Mouse (Mus musculus) limb, embryonic 11.5 days (tissue): Measurements from ENCODE around the gene Plxdc1. TPM values are rescaled to one million over a fixed set of nuclear protein-coding genes. Genes with fewer than 3 reads are reported as not detected.

Experiments
- ATAC-seq: fragments of 200-750 bp; cut with Nextera tagmentation; 2 replicates; pipeline ENCODE4 v1.8.0; 2017; ENCODE audit warnings: low read depth; ENCODE audit not compliant: insufficient number of reproducible peaks, low FRiP score, low TSS enrichment
- DNase-seq: peaks from one replicate; pipeline ENCODE4 v3.0.0-alpha.2; 2015; ENCODE audit warnings: low spot score
- H3K27ac ChIP-seq: fragments of 300-500 bp; sonication (generic); replicated peaks from 2 replicates; pipeline ENCODE4 v1.5.1; 2014; ENCODE audit warnings: low read depth, mild to moderate bottlenecking, low read length
- H3K27me3 ChIP-seq: fragments of 300-500 bp; sonication (generic); 2 replicates; pipeline ENCODE4 v1.6.1; 2014; ENCODE audit warnings: mild to moderate bottlenecking, low read length, mixed read lengths; ENCODE audit not compliant: control insufficient read depth, insufficient read depth
- H3K36me3 ChIP-seq: fragments of 300-500 bp; sonication (generic); 2 replicates; pipeline ENCODE4 v1.6.1; 2014; ENCODE audit warnings: mild to moderate bottlenecking, low read length, moderate library complexity, mixed read lengths; ENCODE audit not compliant: control insufficient read depth, insufficient read depth
- H3K4me1 ChIP-seq: fragments of 300-500 bp; sonication (generic); 2 replicates; pipeline ENCODE4 v1.6.1; 2014; ENCODE audit warnings: low read length, mixed read lengths; ENCODE audit not compliant: control insufficient read depth, insufficient read depth
- H3K4me2 ChIP-seq: fragments of 300-500 bp; sonication (generic); 2 replicates; pipeline ENCODE4 v1.6.1; 2014; ENCODE audit warnings: low read depth, mild to moderate bottlenecking, moderate library complexity; ENCODE audit not compliant: severe bottlenecking
- H3K4me3 ChIP-seq: fragments of 300-500 bp; sonication (generic); 2 replicates; pipeline ENCODE4 v1.5.1; 2014; ENCODE audit warnings: low read depth, low read length
- H3K9ac ChIP-seq: fragments of 300-500 bp; sonication (generic); 2 replicates; pipeline ENCODE4 v1.6.1; 2014; ENCODE audit warnings: mild to moderate bottlenecking, low read length
- H3K9me3 ChIP-seq: fragments of 300-500 bp; sonication (generic); 2 replicates; pipeline ENCODE4 v1.6.1; 2016; ENCODE audit warnings: low read length; ENCODE audit not compliant: control insufficient read depth
- WGBS: fragments of 180-500 bp; shearing (Covaris S2); extraction: QIAGEN DNeasy Blood & Tissue Kit; methylation state at CpG from one replicate; pipeline ENCODE4 v1.1.7; 2014; 5-methylcytosine and 5-hydroxymethylcytosine counted together
- polyA plus RNA-seq: library from polyadenylated mRNA; unstranded; fragments of >200 nt; fragmentation: Nextera tagmentation; extraction: Ambion mirVana; gene quantifications from 2 replicates; pipeline ENCODE4 v1.2.1, GENCODE M21; 2014

Plxdc1 gene
- polyA plus RNA-seq, 1 experiment from 2014 or later: 0.15 TPM

GRCm38 (mm10) chr11:97901806-97902205, 84.4 kb downstream of the Plxdc1 start:
- ATAC-seq: no peak
- Histone ChIP-seq H3K36me3 (no peaks in the 10 kb centered on the region), H3K27me3 (no peaks in the 10 kb centered on the region), H3K9ac (no peak overlapping the region), H3K4me1 (no peaks in the 10 kb centered on the region), H3K9me3 (no peaks in the 10 kb centered on the region), H3K4me3 (no peak overlapping the region), H3K27ac (no peak overlapping the region), H3K4me2 (no peak overlapping the region)
- 85% methylated on average over 6 of the region's 6 CpGs for WGBS
- DNase-seq: no peak

GRCm38 (mm10) chr11:97899822-97900221, 86.4 kb downstream of the Plxdc1 start:
- WGBS: 7% methylated on average over 2 of the region's 2 CpGs
- 0 out of 2 replicates have a peak, but pooled peaks have one; percentile 62 for ATAC-seq
- DNase-seq: peak; percentile 90
- Histone ChIP-seq H3K36me3 (no peaks in the 10 kb centered on the region), H3K27me3 (no peaks in the 10 kb centered on the region), H3K4me2 (no peak overlapping the region), H3K4me3 (no peak overlapping the region), H3K27ac (no peak overlapping the region), H3K9ac (no peak overlapping the region), H3K4me1 (no peaks in the 10 kb centered on the region), H3K9me3 (no peaks in the 10 kb centered on the region)

GRCm38 (mm10) chr11:97897568-97898185, 88.6 kb downstream of the Plxdc1 start:
- H3K27ac ChIP-seq: no peak overlapping the region
- H3K9me3 ChIP-seq: no peaks in the 10 kb centered on the region
- DNase-seq (no peak), ATAC-seq (no peak)
- no peaks in the 10 kb centered on the region for H3K27me3 ChIP-seq
- H3K36me3 ChIP-seq: no peaks in the 10 kb centered on the region
- WGBS: 69% methylated on average over 3 of the region's 3 CpGs
- H3K9ac ChIP-seq: no peak overlapping the region
- no peaks in the 10 kb centered on the region for H3K4me1 ChIP-seq
- H3K4me3 ChIP-seq: no peak overlapping the region
- H3K4me2 ChIP-seq: no peak overlapping the region

GRCm38 (mm10) chr11:97896655-97897054, 89.6 kb downstream of the Plxdc1 start:
- Histone ChIP-seq H3K4me1 (no peaks in the 10 kb centered on the region), H3K9me3 (no peaks in the 10 kb centered on the region), H3K4me2 (no peak overlapping the region), H3K9ac (no peak overlapping the region), H3K27me3 (no peaks in the 10 kb centered on the region), H3K4me3 (no peak overlapping the region), H3K27ac (no peak overlapping the region), H3K36me3 (no peaks in the 10 kb centered on the region)
- 77% methylated on average over 4 of the region's 4 CpGs for WGBS
- ATAC-seq: no peak
- DNase-seq: no peak

GRCm38 (mm10) chr11:97891821-97892220, 94.4 kb downstream of the Plxdc1 start:
- Histone ChIP-seq H3K4me1 (no peaks in the 10 kb centered on the region), H3K9ac (no peak overlapping the region), H3K36me3 (no peaks in the 10 kb centered on the region), H3K27ac (no peak overlapping the region), H3K4me3 (no peak overlapping the region), H3K27me3 (no peaks in the 10 kb centered on the region), H3K9me3 (no peaks in the 10 kb centered on the region), H3K4me2 (no peak overlapping the region)
- ATAC-seq (no peak), DNase-seq (no peak)
- 75% methylated on average over 5 of the region's 5 CpGs for WGBS

GRCm38 (mm10) chr11:97885296-97885915, 100.8 kb downstream of the Plxdc1 start:
- no peaks in the 10 kb centered on the region for H3K36me3 ChIP-seq
- H3K4me3 ChIP-seq: no peak overlapping the region
- no peak overlapping the region for H3K9ac ChIP-seq
- DNase-seq: no peak
- WGBS: 90% methylated on average over 2 of the region's 2 CpGs
- H3K4me1 ChIP-seq: no peaks in the 10 kb centered on the region
- no peaks in the 10 kb centered on the region for H3K9me3 ChIP-seq
- no peaks in the 10 kb centered on the region for H3K27me3 ChIP-seq
- ATAC-seq: no peak
- H3K4me2 ChIP-seq: no peak overlapping the region
- no peak overlapping the region for H3K27ac ChIP-seq

- Histone ChIP-seq H3K9ac (no peak overlapping the region; the same call in 1 of the 2 replicates), H3K27ac (peak overlapping the region; percentile 48)
- ATAC-seq: no peak
Measured at GRCm38 (mm10) chr11:97884601-97885185, 101.6 kb downstream of the Plxdc1 start.

GRCm38 (mm10) chr11:97883918-97884600, 102.2 kb downstream of the Plxdc1 start, which contains the start of gene Fbxo47:
TSS of gene Fbxo47 (minus strand) at chr11:97884154.
- Histone ChIP-seq H3K9ac (peak within 1 kb of the TSS; percentile 49), H3K27me3 (no peaks in the 10 kb centered on the region), H3K9me3 (no peaks in the 10 kb centered on the region), H3K36me3 (no peaks in the 10 kb centered on the region), H3K27ac (peak within 1 kb of the TSS; percentile 77), H3K4me1 (no peaks in the 10 kb centered on the region), H3K4me3 (peak within 1 kb of the TSS; percentile 40), H3K4me2 (peak within 1 kb of the TSS; percentile 35)
- ATAC-seq: peak; percentile 95
- WGBS: under 1% methylated on average over 37 of the region's 37 CpGs
- DNase-seq: peak; percentile 96

More at GRCm38 (mm10) chr11:97884601-97885185, 101.6 kb downstream of the Plxdc1 start:
- no peaks in the 10 kb centered on the region for H3K9me3 ChIP-seq
- H3K4me2 ChIP-seq: peak overlapping the region; percentile 35; the same call in 1 of the 2 replicates
- WGBS: 29% methylated on average over 7 of the region's 7 CpGs
- no peaks in the 10 kb centered on the region for H3K27me3 ChIP-seq
- DNase-seq: no peak
- H3K4me1 ChIP-seq: no peaks in the 10 kb centered on the region
- peak overlapping the region; percentile 40 for H3K4me3 ChIP-seq
- H3K36me3 ChIP-seq: no peaks in the 10 kb centered on the region
